Mouse (Mus musculus) kidney, adult 2 months (tissue): ENCODE measurements around the gene Art1.

ENCODE experiments used
- CTCF ChIP-seq: fragments of 200-500 bp; conservative IDR thresholded peaks from 2 replicates; pipeline ENCODE4 v1.5.1; 2011; ENCODE audit warnings: low read depth, mild to moderate bottlenecking, control low read depth, low read length, moderate library complexity, mixed read lengths; ENCODE audit not compliant: insufficient read depth, insufficient read length
- POLR2A ChIP-seq: fragments of 200-500 bp; IDR thresholded peaks from one replicate; pipeline ENCODE4 v1.6.1; 2011; ENCODE audit warnings: low read depth, low read length, control low read depth

DNA sequence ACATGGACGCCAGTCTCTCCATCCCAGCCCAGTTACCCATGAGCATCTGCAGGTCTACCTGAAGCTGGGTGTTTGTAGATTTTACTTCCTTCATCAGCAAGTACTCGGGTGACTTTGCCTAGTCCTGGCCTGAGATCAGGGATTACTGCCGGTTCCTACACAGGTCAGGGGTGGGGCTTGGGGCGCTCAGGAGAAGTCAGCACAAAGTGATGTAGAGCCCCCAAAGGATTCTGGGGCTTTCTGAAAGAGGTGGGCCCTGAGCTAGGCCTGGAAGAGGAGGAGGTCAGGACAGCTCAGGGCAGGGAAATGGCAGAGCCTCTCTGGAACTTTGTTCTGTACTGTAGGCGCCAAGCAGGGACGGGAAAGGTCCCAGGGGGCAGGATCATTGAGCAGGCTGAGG lies 1.2 kb downstream of the Art1 start:
- TF ChIP-seq CTCF = no peak
- TF ChIP-seq POLR2A = no peak
